Mouse (Mus musculus) stomach, embryonic 15.5 days (tissue): ENCODE data around the gene Gm10300. TPM values are rescaled to one million over a fixed set of nuclear protein-coding genes. Genes with fewer than 3 reads are reported as not detected.

ENCODE experiments used
- ATAC-seq: fragments of 200-750 bp; cut with Nextera tagmentation; 2 replicates; pipeline ENCODE4 v1.8.0; 2017; ENCODE audit warnings: low read depth, moderate number of reproducible peaks, moderate TSS enrichment; ENCODE audit not compliant: insufficient read depth, low FRiP score
- H3K27ac ChIP-seq: fragments of 300-500 bp; sonication (generic); 2 replicates; pipeline ENCODE4 v1.5.1; 2015; ENCODE audit warnings: mild to moderate bottlenecking, inconsistent platforms
- H3K27me3 ChIP-seq: fragments of 300-500 bp; sonication (generic); replicated peaks from 2 replicates; pipeline ENCODE4 v1.6.1; 2015; ENCODE audit warnings: inconsistent platforms
- H3K36me3 ChIP-seq: fragments of 300-500 bp; sonication (generic); 2 replicates; pipeline ENCODE4 v1.6.1; 2015; ENCODE audit warnings: inconsistent platforms
- H3K4me1 ChIP-seq: fragments of 300-500 bp; sonication (generic); 2 replicates; pipeline ENCODE4 v1.6.1; 2015; ENCODE audit warnings: inconsistent platforms
- H3K4me2 ChIP-seq: fragments of 300-500 bp; sonication (generic); 2 replicates; pipeline ENCODE4 v1.6.1; 2015; ENCODE audit warnings: mild to moderate bottlenecking, inconsistent platforms
- H3K4me3 ChIP-seq: fragments of 300-500 bp; sonication (generic); replicated peaks from 2 replicates; pipeline ENCODE4 v1.5.1; 2015; ENCODE audit warnings: inconsistent platforms
- H3K9ac ChIP-seq: fragments of 300-500 bp; sonication (generic); 2 replicates; pipeline ENCODE4 v1.6.1; 2015; ENCODE audit warnings: inconsistent platforms
- H3K9me3 ChIP-seq: fragments of 300-500 bp; sonication (generic); 2 replicates; pipeline ENCODE4 v1.6.1; 2016; ENCODE audit warnings: inconsistent platforms
- WGBS: fragments of 180-500 bp; shearing (Covaris S2); methylation state at CpG from one replicate; pipeline ENCODE4 v1.1.7; 2015; 5-methylcytosine and 5-hydroxymethylcytosine counted together
- polyA plus RNA-seq: library from polyadenylated mRNA; unstranded; fragments of >200 nt; fragmentation: Nextera tagmentation; extraction: Ambion mirVana; gene quantifications from 2 replicates; pipeline ENCODE4 v1.2.1, GENCODE M21; 2015

Gene Gm10300
- polyA plus RNA-seq = 0.13 TPM in 1 of 2 replicates, not detected in the other

- no peaks in the 10 kb centered on the region for H3K9me3 ChIP-seq
- peak within 1 kb of the TSS; percentile 55 for H3K9ac ChIP-seq
- under 1% methylated on average over 41 of the region's 42 CpGs for WGBS
- peak within 1 kb of the TSS; percentile 93 for H3K4me2 ChIP-seq
- ATAC-seq = no peak; the same call in 1 of the 2 replicates
- peak within 1 kb of the TSS; percentile 61 for H3K4me3 ChIP-seq
- peak within 1 kb of the TSS; percentile 79 for H3K27ac ChIP-seq
- H3K27me3 ChIP-seq = no peaks in the 10 kb centered on the region
- 0 out of 2 replicates have a peak, but pooled peaks cover 12% of the 10 kb centered on the region for H3K4me1 ChIP-seq
- no peaks in the 10 kb centered on the region for H3K36me3 ChIP-seq
Observed at GRCm38 (mm10) chr4:132074077-132074932, at the start of gene Gm10300. TSS of gene Gm10300 (plus strand) at chr4:132074697.

DNA sequence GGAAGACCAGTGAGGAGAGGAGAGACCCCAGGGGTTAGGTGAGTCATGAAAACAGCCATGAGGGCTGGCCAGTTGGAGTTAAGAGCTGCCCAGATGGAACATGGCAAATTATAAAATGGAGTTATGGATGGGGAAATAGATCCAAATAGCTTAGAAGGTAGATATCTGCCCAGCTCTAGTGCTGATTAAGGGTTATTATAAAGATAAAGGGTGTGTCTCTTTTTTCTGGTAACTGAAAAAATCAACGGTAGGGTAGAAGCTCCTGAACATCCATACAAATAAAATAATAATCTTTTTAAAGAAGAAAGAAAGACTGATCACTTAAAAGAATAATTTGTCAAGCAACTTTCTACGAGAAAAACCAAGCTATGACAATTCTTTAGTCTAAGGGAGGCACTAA is 49.2 kb upstream of the Gm10300 start:
- ATAC-seq = no peak

GRCm38 (mm10) chr4:132025738-132026527 is 48.6 kb upstream of the Gm10300 start:
- Histone ChIP-seq H3K27me3 (no peaks in the 10 kb centered on the region), H3K4me2 (no peak overlapping the region), H3K4me3 (no peak overlapping the region), H3K4me1 (no peaks in the 10 kb centered on the region), H3K9me3 (no peaks in the 10 kb centered on the region), H3K9ac (no peak overlapping the region), H3K27ac (no peak overlapping the region), H3K36me3 (no peaks in the 10 kb centered on the region)
- 35% methylated on average over 5 of the region's 5 CpGs for WGBS
- ATAC-seq = no peak; the same call in 1 of the 2 replicates

More for the DNA sequence above, 49.2 kb upstream of the Gm10300 start:
- H3K9me3 ChIP-seq = no peaks in the 10 kb centered on the region
- H3K4me2 ChIP-seq = no peak overlapping the region
- no peaks in the 10 kb centered on the region for H3K4me1 ChIP-seq
- no peak overlapping the region for H3K27ac ChIP-seq
- H3K36me3 ChIP-seq = no peaks in the 10 kb centered on the region
- WGBS = 43% methylated on average over 2 of the region's 2 CpGs
- H3K9ac ChIP-seq = no peak overlapping the region
- no peak overlapping the region for H3K4me3 ChIP-seq
- H3K27me3 ChIP-seq = no peaks in the 10 kb centered on the region

DNA sequence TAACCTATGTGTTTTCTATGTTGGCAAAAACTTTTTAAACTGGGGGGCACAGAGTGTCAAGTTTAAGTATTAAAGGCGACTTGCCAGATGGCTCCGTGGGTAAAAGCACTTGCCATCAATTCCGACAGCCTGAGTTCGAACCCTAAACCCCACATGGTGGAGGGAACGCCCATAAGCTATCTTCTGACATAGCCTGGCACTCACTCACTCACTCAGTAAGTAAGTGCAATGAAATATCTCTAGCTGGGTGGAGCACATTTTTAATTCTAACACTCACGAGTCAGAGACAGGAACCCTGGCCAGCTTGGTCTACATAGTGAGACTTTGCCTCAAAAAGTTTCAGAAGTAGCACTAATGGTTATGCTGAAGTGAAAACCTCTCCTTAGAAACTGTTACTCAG is 47.3 kb upstream of the Gm10300 start:
- Histone ChIP-seq H3K27me3 (no peaks in the 10 kb centered on the region), H3K9ac (no peak overlapping the region), H3K9me3 (no peaks in the 10 kb centered on the region), H3K36me3 (no peaks in the 10 kb centered on the region), H3K4me3 (no peak overlapping the region), H3K4me2 (no peak overlapping the region), H3K27ac (no peak overlapping the region), H3K4me1 (no peaks in the 10 kb centered on the region)
- no peak; the same call in 1 of the 2 replicates for ATAC-seq
- WGBS = 78% methylated on average over 6 of the region's 6 CpGs

DNA sequence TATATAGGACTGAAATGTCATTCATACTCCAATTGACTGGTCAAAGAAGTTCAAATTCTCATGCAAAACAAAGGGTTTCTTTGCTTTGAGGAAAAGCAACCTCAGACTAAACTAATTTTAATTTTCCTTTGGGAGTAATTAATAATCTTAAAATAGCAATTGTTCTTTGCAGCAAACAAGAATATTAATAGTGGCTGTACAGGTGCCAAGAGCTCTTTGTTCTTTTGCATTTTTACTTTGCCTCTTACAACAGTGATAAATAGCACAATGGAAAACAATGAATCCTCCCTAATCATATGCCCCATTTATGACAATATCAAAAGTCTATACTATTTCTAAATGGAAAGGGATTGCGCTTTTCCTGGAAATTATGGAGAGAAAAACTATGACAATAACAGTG is 46.7 kb upstream of the Gm10300 start:
- WGBS = 100% methylated on average over 1 of the region's 1 CpGs

DNA sequence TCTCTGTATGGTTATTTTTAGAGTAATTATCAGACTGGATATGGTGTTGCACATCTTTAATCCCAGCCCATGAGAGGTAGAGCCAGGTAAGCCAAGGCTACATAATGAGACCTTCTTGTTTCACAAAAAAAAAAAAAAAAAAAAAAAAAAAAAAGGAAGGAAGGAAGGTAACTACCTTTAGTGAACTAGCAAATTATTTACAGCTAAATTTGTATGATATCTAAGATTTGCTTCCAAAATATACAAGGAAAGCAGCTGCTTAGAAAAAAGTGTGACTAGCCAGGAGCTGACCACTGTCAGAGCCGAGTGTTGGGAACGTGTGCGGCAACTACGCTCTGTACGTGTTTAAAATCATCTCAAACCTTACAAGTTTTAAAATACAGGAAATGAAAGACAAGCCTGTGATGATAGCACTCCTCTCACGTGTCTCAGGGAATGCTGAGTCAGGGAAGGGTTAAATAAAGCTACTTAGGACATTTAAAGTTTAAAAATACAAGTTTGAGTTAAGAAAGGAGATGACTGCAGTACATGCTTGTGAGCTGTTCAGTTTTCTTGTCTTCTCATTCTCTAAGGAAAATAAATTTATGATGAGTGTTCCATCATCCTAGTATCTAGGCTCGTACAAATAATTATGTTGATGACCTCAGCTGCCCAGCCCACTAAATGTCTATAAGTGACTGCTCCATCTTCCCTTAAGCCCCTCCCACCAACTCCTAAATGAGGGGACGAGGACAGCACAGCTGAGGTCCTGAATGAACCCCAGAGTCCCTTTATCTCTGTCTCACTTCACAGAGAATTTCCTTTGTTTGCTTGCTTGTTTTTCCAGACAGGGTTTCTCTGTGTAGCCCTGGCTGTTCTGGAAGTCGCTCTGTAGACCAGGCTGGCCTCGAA is 44.4 kb upstream of the Gm10300 start:
- Histone ChIP-seq H3K9ac (no peak overlapping the region), H3K4me2 (no peak overlapping the region), H3K27ac (no peak overlapping the region), H3K4me3 (no peak overlapping the region), H3K27me3 (no peaks in the 10 kb centered on the region), H3K4me1 (no peaks in the 10 kb centered on the region), H3K36me3 (no peaks in the 10 kb centered on the region), H3K9me3 (no peaks in the 10 kb centered on the region)
- WGBS = 50% methylated on average over 10 of the region's 10 CpGs
- no peak for ATAC-seq

More for the DNA sequence above, 46.7 kb upstream of the Gm10300 start:
- Histone ChIP-seq H3K27me3 (no peaks in the 10 kb centered on the region), H3K4me1 (no peaks in the 10 kb centered on the region), H3K27ac (no peak overlapping the region), H3K9ac (no peak overlapping the region), H3K4me2 (no peak overlapping the region), H3K4me3 (no peak overlapping the region), H3K9me3 (no peaks in the 10 kb centered on the region), H3K36me3 (no peaks in the 10 kb centered on the region)
- ATAC-seq = no peak

GRCm38 (mm10) chr4:132033183-132033582 is 41.3 kb upstream of the Gm10300 start:
- Histone ChIP-seq H3K4me1 (no peaks in the 10 kb centered on the region), H3K4me3 (no peak overlapping the region), H3K9me3 (no peaks in the 10 kb centered on the region), H3K9ac (no peak overlapping the region), H3K4me2 (no peak overlapping the region), H3K27me3 (no peaks in the 10 kb centered on the region), H3K27ac (no peak overlapping the region), H3K36me3 (no peaks in the 10 kb centered on the region)
- WGBS = 83% methylated on average over 1 of the region's 1 CpGs
- no peak for ATAC-seq

- Histone ChIP-seq H3K4me3 (no peak overlapping the region), H3K9me3 (no peaks in the 10 kb centered on the region), H3K27ac (no peak overlapping the region), H3K4me2 (no peak overlapping the region), H3K9ac (no peak overlapping the region), H3K4me1 (no peaks in the 10 kb centered on the region), H3K27me3 (no peaks in the 10 kb centered on the region), H3K36me3 (no peaks in the 10 kb centered on the region)
- WGBS = 69% methylated on average over 2 of the region's 2 CpGs
- ATAC-seq = no peak
Observed at GRCm38 (mm10) chr4:132034242-132034641, 40.3 kb upstream of the Gm10300 start.

DNA sequence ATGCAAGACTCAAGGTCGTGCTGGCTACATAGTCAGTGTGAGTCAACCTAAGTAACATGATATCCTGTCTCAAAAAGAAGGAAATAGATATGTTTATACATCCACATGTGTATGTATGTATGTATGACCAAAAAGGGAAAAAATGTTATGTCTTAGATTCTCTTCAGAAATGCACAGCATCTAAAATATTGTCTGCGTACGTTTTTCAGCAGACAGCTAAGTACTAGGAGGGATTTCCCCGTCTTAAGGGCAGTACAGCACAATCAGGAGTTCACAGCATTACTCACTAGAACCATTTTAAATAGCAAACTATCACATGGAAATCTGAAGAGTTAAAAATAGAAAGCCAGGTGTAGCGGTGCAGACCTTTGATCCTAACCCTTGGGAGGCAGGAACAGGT is 37.4 kb upstream of the Gm10300 start:
- WGBS = 52% methylated on average over 5 of the region's 5 CpGs
- Histone ChIP-seq H3K9ac (no peak overlapping the region), H3K4me1 (no peaks in the 10 kb centered on the region), H3K27ac (no peak overlapping the region), H3K9me3 (no peaks in the 10 kb centered on the region), H3K27me3 (no peaks in the 10 kb centered on the region), H3K4me2 (no peak overlapping the region), H3K4me3 (no peak overlapping the region), H3K36me3 (no peaks in the 10 kb centered on the region)
- no peak for ATAC-seq

- Histone ChIP-seq H3K4me1 (no peaks in the 10 kb centered on the region), H3K4me3 (no peak overlapping the region), H3K27ac (no peak overlapping the region), H3K27me3 (no peaks in the 10 kb centered on the region), H3K36me3 (no peaks in the 10 kb centered on the region), H3K9ac (no peak overlapping the region), H3K4me2 (no peak overlapping the region), H3K9me3 (no peaks in the 10 kb centered on the region)
- ATAC-seq = no peak
- 33% methylated on average over 7 of the region's 7 CpGs for WGBS
Observed at GRCm38 (mm10) chr4:132037991-132038390, 36.5 kb upstream of the Gm10300 start.

- no peak for ATAC-seq
- no peaks in the 10 kb centered on the region for H3K27me3 ChIP-seq
- H3K4me2 ChIP-seq = no peak overlapping the region
- H3K4me1 ChIP-seq = no peaks in the 10 kb centered on the region
- no peaks in the 10 kb centered on the region for H3K9me3 ChIP-seq
- no peak overlapping the region for H3K4me3 ChIP-seq
- H3K9ac ChIP-seq = no peak overlapping the region
- WGBS = 85% methylated on average over 2 of the region's 2 CpGs
- H3K36me3 ChIP-seq = no peaks in the 10 kb centered on the region
- no peak overlapping the region for H3K27ac ChIP-seq
Observed at GRCm38 (mm10) chr4:132038809-132039208, 35.7 kb upstream of the Gm10300 start.
